Mouse (Mus musculus): ENCODE results near the gene Snx25.

- TF ChIP-seq CTCF (IDR thresholded peaks at IDR 0.05; ENCODE audit: borderline replicate concordance, extremely low read depth, insufficient read depth, insufficient read length) (no peak), POLR2A (IDR thresholded peaks at IDR 0.05; ENCODE audit: borderline replicate concordance, extremely low read depth, insufficient read depth, insufficient read length, poor library complexity, severe bottlenecking) (no peak)
These were observed 14.6 kb downstream of the Snx25 start for GRCm38 (mm10) chr8:46137336-46137735.

Data from brain, embryonic 14.5 days (tissue).